8 mouse cellular contexts compared by ENCODE assay signal in the genomic region with DNA sequence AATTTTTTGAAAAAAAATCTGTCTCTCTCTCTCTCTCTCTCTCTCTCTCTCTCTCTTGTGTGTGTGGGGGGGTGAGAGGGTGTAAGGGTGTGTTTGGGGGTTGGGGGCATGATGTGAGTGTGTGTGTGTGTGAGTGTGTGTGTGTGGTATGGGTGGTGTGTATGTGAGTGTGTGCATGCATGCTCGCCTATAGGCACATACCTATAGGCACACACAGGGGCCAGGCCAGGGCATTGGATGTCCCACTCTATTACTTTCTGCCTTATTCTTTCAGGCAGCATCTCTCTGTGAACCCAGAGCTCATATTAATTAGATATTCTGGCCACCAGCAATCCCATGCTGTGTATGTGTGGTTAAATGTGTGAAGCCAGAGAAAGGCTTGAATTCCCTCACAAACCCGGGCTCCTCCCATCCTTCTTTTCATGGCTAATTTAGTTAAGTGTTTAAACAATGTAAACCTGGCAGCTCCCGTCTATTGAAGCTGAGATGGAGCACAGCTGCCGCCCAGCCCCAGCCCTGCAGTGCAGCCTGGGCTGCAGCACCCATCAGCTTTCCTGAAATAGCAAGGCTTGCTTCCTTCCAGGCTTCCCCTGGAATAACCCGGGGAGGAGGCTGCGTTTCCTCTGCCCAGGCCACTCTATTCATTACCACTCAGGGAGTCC.
DNase-seq lines count a peak whose midpoint lies in the region; ATAC-seq and TF ChIP-seq lines count a peak whose summit lies in the region.

No protein-coding gene starts in this region.

- peak; percentile 12 to 66 for DNase-seq in left cerebral cortex, postnatal 25 days (ENCODE audit: low spot score in 2 of 2)
- DNase-seq in left cerebral cortex, adult 9 months (ENCODE audit: low spot score in 2 of 2) = no peak
- peak; percentile 71 for DNase-seq in heart, postnatal 4 days
- no peak for DNase-seq in liver, embryonic 11.5 days (ENCODE audit: low spot score)
- DNase-seq in cerebellum, postnatal 4 days (ENCODE audit: low spot score in 2 of 2) = no peak
- DNase-seq in layer of hippocampus, postnatal 36 days = no peak

- ATAC-seq in forebrain, embryonic 12.5 days (ENCODE audit: low FRiP score) = peak; percentile 88
- 0 out of 2 replicates have a peak, but pooled peaks have one; percentile 23 for ATAC-seq in liver, embryonic 11.5 days (replicated peaks; ENCODE audit: low FRiP score)

- H3K9ac ChIP-seq in forebrain, embryonic 12.5 days = no peak overlapping the region
- no peak overlapping the region for H3K9ac ChIP-seq in liver, embryonic 11.5 days (ENCODE audit: low read depth, low read length)

- 9% methylated on average over 6 of the region's 6 CpGs for WGBS in forebrain, embryonic 12.5 days
- WGBS in liver, embryonic 11.5 days = 27% methylated on average over 6 of the region's 6 CpGs
- WGBS in small intestine, adult 2 months = 25% methylated on average over 6 of the region's 6 CpGs

- peaks cover 12% of the 10 kb centered on the region for H3K4me1 ChIP-seq in forebrain, embryonic 12.5 days
- no peaks in the 10 kb centered on the region for H3K4me1 ChIP-seq in liver, embryonic 11.5 days (replicated peaks; ENCODE audit: control insufficient read depth, insufficient read depth, low read length)
- 0 out of 2 replicates have a peak, but pooled peaks cover 2% of the 10 kb centered on the region for H3K4me1 ChIP-seq in small intestine, adult 2 months (ENCODE audit: control insufficient read depth, insufficient read depth, insufficient read length, low read length)

- no peaks in the 10 kb centered on the region for H3K9me3 ChIP-seq in forebrain, embryonic 12.5 days
- no peaks in the 10 kb centered on the region for H3K9me3 ChIP-seq in liver, embryonic 11.5 days (ENCODE audit: control insufficient read depth, low read length)

- no peak overlapping the region for H3K4me2 ChIP-seq in forebrain, embryonic 12.5 days
- no peak overlapping the region for H3K4me2 ChIP-seq in liver, embryonic 11.5 days

- intact Hi-C loops in left cerebral cortex, postnatal 25 days (cut with DNase I) = no loop called here

- H3K36me3 ChIP-seq in forebrain, embryonic 12.5 days (replicated peaks) = no peaks in the 10 kb centered on the region
- H3K36me3 ChIP-seq in liver, embryonic 11.5 days (ENCODE audit: control insufficient read depth, insufficient read depth, low read length) = no peaks in the 10 kb centered on the region
- H3K36me3 ChIP-seq in small intestine, adult 2 months (ENCODE audit: control insufficient read depth, insufficient read depth, low read length) = no peaks in the 10 kb centered on the region

- no peak for TF ChIP-seq CTCF in small intestine, adult 2 months (IDR thresholded peaks at IDR 0.05; ENCODE audit: extremely low read depth, insufficient read length, insufficient replicate concordance, low read depth, low read length)

- H3K27me3 ChIP-seq in forebrain, embryonic 12.5 days = peaks cover 8% of the 10 kb centered on the region
- no peaks in the 10 kb centered on the region for H3K27me3 ChIP-seq in liver, embryonic 11.5 days (replicated peaks; ENCODE audit: control insufficient read depth, insufficient read depth, low read length)
- H3K27me3 ChIP-seq in small intestine, adult 2 months (ENCODE audit: control insufficient read depth, insufficient read depth, low read length) = no peaks in the 10 kb centered on the region

- TF ChIP-seq POLR2A in small intestine, adult 2 months (IDR thresholded peaks at IDR 0.05; ENCODE audit: low read depth, low read length) = no peak

- 0 out of 2 replicates have a peak overlapping the region, but pooled peaks have one; percentile 10 for H3K27ac ChIP-seq in forebrain, embryonic 12.5 days
- no peak overlapping the region for H3K27ac ChIP-seq in liver, embryonic 11.5 days (ENCODE audit: low read depth, low read length)
- 0 out of 2 replicates have a peak overlapping the region, but pooled peaks have one; percentile 5 for H3K27ac ChIP-seq in small intestine, adult 2 months (ENCODE audit: insufficient read depth, low read depth, low read length)

- no peak overlapping the region for H3K4me3 ChIP-seq in forebrain, embryonic 12.5 days (replicated peaks)
- H3K4me3 ChIP-seq in liver, embryonic 11.5 days (ENCODE audit: low read depth, low read length) = no peak overlapping the region
- no peak overlapping the region for H3K4me3 ChIP-seq in small intestine, adult 2 months (ENCODE audit: low read depth, low read length)

Comparison
In these comparisons a context has a peak if more than half of its experiments do, and no peak if none do; other contexts are left out.
1. DNase-seq: peak in left cerebral cortex, postnatal 25 days (2 of 2) and heart, postnatal 4 days (single experiment); none in left cerebral cortex, adult 9 months (0 of 2), liver, embryonic 11.5 days (single experiment), cerebellum, postnatal 4 days (0 of 2) and layer of hippocampus, postnatal 36 days (0 of 2).